Mouse (Mus musculus) G1E (cell line): ENCODE results near the gene Snrk. TPM values are rescaled to one million over a fixed set of nuclear protein-coding genes. Genes with fewer than 3 reads are reported as not detected.

ENCODE experiments used
- ATAC-seq: 2 replicates; pipeline ENCODE4 v1.8.0; 2016; ENCODE audit warnings: mild to moderate bottlenecking; ENCODE audit not compliant: insufficient number of reproducible peaks, poor library complexity, low FRiP score, severe bottlenecking; ENCODE audit errors: extremely low read depth
- DNase-seq: peaks from one replicate; pipeline ENCODE4 v3.0.0; 2012; ENCODE audit warnings: low spot score
- H3K27me3 ChIP-seq: 2 replicates; pipeline ENCODE4 v1.6.1; 2012; ENCODE audit warnings: mild to moderate bottlenecking, low read length, inconsistent platforms; ENCODE audit not compliant: insufficient read depth
- H3K36me3 ChIP-seq: replicated peaks from 2 replicates; pipeline ENCODE3; 2012; ENCODE audit warnings: mild to moderate bottlenecking, inconsistent platforms
- H3K4me1 ChIP-seq: 2 replicates; pipeline ENCODE4 v1.6.1; 2012; ENCODE audit warnings: low read depth, low read length, inconsistent platforms, mixed read lengths; ENCODE audit not compliant: insufficient read depth
- H3K4me3 ChIP-seq: 2 replicates; pipeline ENCODE4 v1.5.1; 2012; ENCODE audit warnings: low read depth, mild to moderate bottlenecking, inconsistent platforms, low read length, moderate library complexity, mixed read lengths
- H3K9me3 ChIP-seq: replicated peaks from 2 replicates; pipeline ENCODE4 v1.6.1; 2012; ENCODE audit warnings: inconsistent platforms
- CTCF ChIP-seq: IDR thresholded peaks from 2 replicates; pipeline ENCODE4 v1.5.1; 2012; ENCODE audit warnings: low read depth, low read length, inconsistent platforms, mixed read lengths
- GATA1 ChIP-seq: IDR thresholded peaks from 2 replicates; pipeline ENCODE4 v1.6.1; 2012; ENCODE audit warnings: borderline replicate concordance, low read length, inconsistent platforms, mixed read lengths
- GATA2 ChIP-seq: IDR thresholded peaks from 2 replicates; pipeline ENCODE4 v1.6.1; 2012; ENCODE audit warnings: low read depth, low read length, inconsistent platforms, borderline replicate concordance
- POLR2AphosphoS5 ChIP-seq: IDR thresholded peaks from 2 replicates; pipeline ENCODE4 v1.6.1; 2012; ENCODE audit warnings: low read depth, low read length, inconsistent platforms; ENCODE audit not compliant: insufficient replicate concordance
- TAL1 ChIP-seq: conservative IDR thresholded peaks from 2 replicates; pipeline ENCODE4 v1.6.1; 2012; ENCODE audit warnings: low read depth, low read length, inconsistent platforms, mixed read lengths
- polyA plus RNA-seq: library from polyadenylated mRNA; stranded (reverse); fragments of >175 nt; gene quantifications from 2 replicates; pipeline ENCODE4 v1.2.3, GENCODE M21; 2012
- total RNA-seq, 2 experiments: library from RNA; stranded (forward) in 1 of 2; stranded (reverse) in 1 of 2; fragments of 200-1000 nt in 1 of 2; fragments of >200 nt in 1 of 2; fragmentation: Nextera tagmentation in 1 of 2; gene quantifications; 2 replicates each; pipeline ENCODE4 v1.2.3; 2014 to 2017

Snrk gene
- total and polyA plus RNA-seq, 3 experiments, result 27.8 to 37.2 (median 29.5) TPM

DNA sequence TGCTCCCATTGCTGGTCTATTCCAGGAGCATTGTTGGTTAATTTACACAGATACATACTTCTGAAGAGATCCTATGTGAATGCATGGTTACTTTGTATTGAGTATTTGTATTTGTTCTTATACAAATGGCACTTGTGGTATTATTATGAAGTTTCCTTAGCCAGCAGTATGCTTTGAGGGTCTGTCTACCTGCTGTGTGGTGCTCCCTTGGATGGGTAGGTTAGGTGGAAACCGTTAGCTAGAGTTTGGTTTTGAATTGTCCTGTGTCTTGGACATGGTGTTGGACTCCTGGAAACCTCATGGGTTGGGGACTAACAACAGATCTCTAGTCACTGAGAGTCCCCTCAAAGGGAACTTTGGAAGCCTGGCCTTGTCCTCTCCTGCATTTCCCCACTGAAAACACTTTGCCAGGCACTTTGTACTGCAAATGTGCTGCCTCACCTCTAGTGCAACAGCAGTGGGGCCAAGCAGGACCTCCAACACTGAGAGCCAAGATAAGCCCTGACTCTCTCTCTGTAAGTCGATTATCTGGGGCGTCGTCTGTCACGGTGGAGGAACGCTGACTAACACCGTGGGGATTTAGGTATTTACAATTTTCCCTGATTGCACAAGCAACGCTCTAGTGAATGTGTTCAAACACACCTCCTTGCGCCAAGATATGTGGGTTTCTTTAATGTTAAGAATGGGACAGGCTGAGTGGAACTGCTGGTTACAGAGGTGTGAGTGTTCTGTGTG, 13.3 kb upstream of the Snrk start:
- no peaks in the 10 kb centered on the region for H3K4me1 ChIP-seq
- H3K4me3 ChIP-seq, result no peak overlapping the region
- no peak for DNase-seq
- no peaks in the 10 kb centered on the region for H3K36me3 ChIP-seq
- peaks cover 9% of the 10 kb centered on the region; the same call in 1 of the 2 replicates for H3K27me3 ChIP-seq
- TF ChIP-seq POLR2AphosphoS5 (no peak), CTCF (no peak), TAL1 (no peak), GATA1 (no peak), GATA2 (no peak)
- ATAC-seq, result no peak
- H3K9me3 ChIP-seq, result no peaks in the 10 kb centered on the region

DNA sequence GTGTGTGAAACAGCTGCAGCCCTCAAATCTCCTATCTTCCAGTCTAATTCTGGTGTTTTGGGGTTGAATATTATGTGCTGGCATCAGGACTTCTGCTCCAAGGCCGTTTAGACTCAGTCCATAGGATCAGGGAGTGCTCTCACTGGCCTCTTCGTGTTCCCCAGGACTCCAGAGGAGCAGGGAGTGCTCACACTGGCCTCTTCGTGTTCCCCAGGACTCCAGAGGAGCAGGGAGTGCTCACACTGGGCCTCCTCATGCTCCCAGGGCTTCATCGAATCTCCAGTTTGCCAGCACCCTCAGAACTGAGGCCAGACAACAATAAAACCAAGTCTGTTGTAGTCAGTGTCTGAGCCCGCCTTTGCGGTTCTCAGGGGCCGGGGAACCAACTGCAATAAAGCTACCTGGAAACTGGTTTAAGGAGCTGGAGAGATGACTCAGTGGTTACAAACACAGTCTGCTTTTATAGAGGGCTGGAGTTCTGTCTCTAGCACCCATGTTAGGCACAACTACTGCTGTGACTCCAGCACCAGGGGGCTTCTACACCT, 12.7 kb upstream of the Snrk start:
- no peaks in the 10 kb centered on the region for H3K36me3 ChIP-seq
- TF ChIP-seq CTCF, result no peak
- no peak for TF ChIP-seq GATA2
- TF ChIP-seq TAL1, result no peak
- TF ChIP-seq GATA1, result no peak
- TF ChIP-seq POLR2AphosphoS5, result no peak
- H3K4me1 ChIP-seq, result no peaks in the 10 kb centered on the region
- H3K4me3 ChIP-seq, result no peak overlapping the region
- no peak for ATAC-seq
- peaks cover 9% of the 10 kb centered on the region; the same call in 1 of the 2 replicates for H3K27me3 ChIP-seq
- no peaks in the 10 kb centered on the region for H3K9me3 ChIP-seq
- no peak for DNase-seq

DNA sequence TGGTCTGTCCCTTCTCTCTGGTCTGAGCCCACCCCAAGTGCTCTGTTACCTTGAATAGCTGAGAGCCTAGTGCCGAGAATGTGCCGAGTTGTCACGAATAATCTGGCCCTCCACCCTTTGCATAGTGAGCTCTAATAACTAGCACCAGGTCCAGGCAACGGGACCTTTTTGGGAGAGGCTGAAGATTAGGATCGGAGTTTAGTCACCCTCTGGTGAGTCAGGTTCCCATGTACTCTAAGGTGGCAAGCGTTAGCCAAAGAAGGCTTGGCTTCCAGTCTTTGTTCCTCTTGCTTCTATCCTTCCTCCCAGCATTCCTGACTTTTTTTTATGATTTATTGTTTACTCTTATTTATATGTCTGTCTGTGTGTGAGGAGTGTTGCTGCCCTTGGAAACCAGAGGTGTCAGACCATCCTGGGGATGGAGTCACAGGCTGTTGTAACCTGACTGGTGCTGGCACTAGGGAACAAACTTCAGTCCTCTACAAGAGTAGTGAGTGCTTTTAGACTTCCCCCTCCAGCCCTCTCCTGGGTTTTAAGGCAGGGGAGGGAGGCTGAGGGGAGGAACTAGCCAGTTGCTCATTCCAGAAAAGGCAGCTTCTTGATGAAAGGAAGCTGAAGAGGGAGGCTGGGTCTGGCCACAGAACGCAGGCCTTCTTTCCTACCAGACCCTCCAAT, 9.2 kb upstream of the Snrk start:
- DNase-seq (no peak), ATAC-seq (no peak)
- TF ChIP-seq GATA2 (no peak), CTCF (no peak), GATA1 (no peak), POLR2AphosphoS5 (no peak), TAL1 (no peak)
- no peaks in the 10 kb centered on the region for H3K4me1 ChIP-seq
- no peaks in the 10 kb centered on the region for H3K36me3 ChIP-seq
- H3K27me3 ChIP-seq, result peaks cover 15% of the 10 kb centered on the region
- no peak overlapping the region for H3K4me3 ChIP-seq
- H3K9me3 ChIP-seq, result no peaks in the 10 kb centered on the region

DNA sequence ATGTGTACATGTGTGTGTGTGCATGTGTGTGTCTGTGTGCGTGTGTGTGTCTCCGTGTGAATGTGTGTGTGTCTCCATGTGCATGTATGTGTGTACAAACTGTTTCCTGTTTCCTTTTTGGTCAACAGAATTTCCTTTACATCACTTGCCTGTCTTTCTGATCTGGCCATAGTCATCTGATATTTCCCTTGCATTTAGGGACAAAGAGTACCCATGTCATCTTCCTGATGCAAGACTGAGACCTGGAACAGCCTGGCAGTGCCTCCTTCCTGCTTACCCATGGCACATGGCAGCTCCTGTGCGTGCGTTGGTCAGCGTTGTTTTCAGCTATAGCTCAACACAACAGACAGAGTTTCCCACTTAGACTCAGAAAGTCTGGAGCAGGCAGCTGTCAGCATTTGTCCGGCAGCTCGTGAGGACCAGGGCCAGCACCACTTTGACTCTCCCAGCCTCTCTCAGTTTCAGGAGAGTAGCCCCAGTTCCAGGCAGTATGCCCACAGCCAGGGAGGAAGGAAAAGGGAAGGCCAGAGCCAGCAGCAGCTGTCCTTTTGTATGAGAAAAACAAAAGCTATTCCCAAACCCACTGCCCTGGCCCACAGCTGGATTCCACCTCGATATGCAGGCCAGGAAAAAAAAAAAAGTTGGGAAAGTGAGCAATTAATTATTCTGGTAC, 7.4 kb upstream of the Snrk start:
- TF ChIP-seq POLR2AphosphoS5 (no peak), GATA1 (no peak), GATA2 (no peak), CTCF (no peak), TAL1 (no peak)
- ATAC-seq, result no peak
- no peak overlapping the region for H3K4me3 ChIP-seq

DNA sequence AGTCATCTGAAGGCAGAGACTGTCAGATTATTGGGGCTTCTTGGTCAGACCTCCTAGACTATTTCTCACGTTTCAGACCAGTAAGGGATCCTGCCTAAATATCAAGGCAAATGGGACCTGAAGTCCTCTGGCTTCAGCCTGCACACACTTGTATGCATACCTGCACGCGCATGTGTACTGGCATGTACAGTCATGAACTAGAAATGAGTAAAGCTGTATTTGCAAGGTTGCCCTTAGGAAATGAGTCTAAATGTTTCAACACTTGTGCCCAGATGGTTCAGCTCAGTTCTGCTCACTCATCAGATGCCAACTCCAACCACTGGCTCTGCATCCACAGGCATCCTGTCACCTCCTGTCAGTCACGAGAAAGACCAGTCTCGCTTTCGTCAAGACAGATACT, 6.6 kb upstream of the Snrk start:
- no peak for DNase-seq

More for the DNA sequence above, 7.4 kb upstream of the Snrk start:
- H3K27me3 ChIP-seq, result peaks cover 15% of the 10 kb centered on the region
- no peaks in the 10 kb centered on the region for H3K36me3 ChIP-seq
- H3K4me1 ChIP-seq, result no peaks in the 10 kb centered on the region
- DNase-seq, result no peak
- no peaks in the 10 kb centered on the region for H3K9me3 ChIP-seq

DNA sequence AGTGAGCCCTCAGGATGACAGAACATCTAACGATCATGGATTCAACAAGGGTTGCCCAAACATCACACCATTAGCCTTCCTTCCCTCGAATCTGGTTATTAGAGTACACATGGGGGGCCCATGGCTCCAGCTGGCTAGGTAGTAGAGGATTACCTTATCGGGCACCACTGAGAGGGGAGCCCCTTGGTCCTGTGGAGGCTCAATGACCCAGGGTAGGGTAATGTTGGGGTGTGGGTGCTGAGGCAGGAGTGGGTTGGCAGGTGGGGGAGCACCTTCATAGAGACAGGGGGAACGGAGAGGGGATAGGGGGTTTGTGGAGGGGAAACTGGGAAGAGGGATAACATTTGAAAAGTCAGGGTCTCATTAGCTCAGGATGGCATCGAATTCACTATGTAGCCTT, 6.1 kb upstream of the Snrk start:
- TF ChIP-seq GATA1 (no peak), TAL1 (no peak), CTCF (no peak)
- Histone ChIP-seq H3K4me3 (no peak overlapping the region), H3K4me1 (no peaks in the 10 kb centered on the region), H3K9me3 (no peaks in the 10 kb centered on the region), H3K27me3 (peaks cover 9% of the 10 kb centered on the region), H3K36me3 (no peaks in the 10 kb centered on the region)
- DNase-seq (no peak), ATAC-seq (no peak)

More for the DNA sequence above, 6.6 kb upstream of the Snrk start:
- no peaks in the 10 kb centered on the region for H3K4me1 ChIP-seq
- TF ChIP-seq TAL1 (no peak), POLR2AphosphoS5 (no peak), CTCF (no peak), GATA2 (no peak), GATA1 (no peak)
- H3K36me3 ChIP-seq, result no peaks in the 10 kb centered on the region
- ATAC-seq, result no peak
- no peaks in the 10 kb centered on the region for H3K9me3 ChIP-seq
- no peak overlapping the region for H3K4me3 ChIP-seq
- H3K27me3 ChIP-seq, result peaks cover 11% of the 10 kb centered on the region
